Mouse (Mus musculus): ENCODE measurements around the gene Ubr2. TPM values are rescaled to one million over a fixed set of nuclear protein-coding genes. Genes with fewer than 3 reads are reported as not detected.

The Ubr2 gene
- total and polyA plus RNA-seq, 3 experiments, result 20.4 to 50.9 (median 39.6) TPM

GRCm38 (mm10) chr17:47009546-47009897 lies 834 bp downstream of the Ubr2 start:
- Histone ChIP-seq H3K4me1 (ENCODE audit: control insufficient read depth in 1 of 2, insufficient read depth in 2 of 2) (peaks cover 16 to 36% of the 10 kb centered on the region in 2 experiments; a peak in 3 of 4 replicates), H3K27ac (ENCODE audit: insufficient read depth, low read depth) (peak overlapping the region; percentile 91)

GRCm38 (mm10) chr17:47009016-47009415 lies 1.3 kb downstream of the Ubr2 start:
- no peak for DNase-seq (ENCODE audit: extremely low read depth)
- Histone ChIP-seq H3K4me2 (ENCODE audit: insufficient read depth, low read depth, poor library complexity, severe bottlenecking) (peak overlapping the region; percentile 97), H3K4me1 (ENCODE audit: control insufficient read depth in 1 of 2, insufficient read depth in 2 of 2) (peaks cover 16 to 41% of the 10 kb centered on the region in 2 experiments; a peak in 3 of 4 replicates), H3K36me3 (replicated peaks in 1 of 2; ENCODE audit: control insufficient read depth in 1 of 2, insufficient read depth in 1 of 2, low read length in 1 of 2) (peaks cover 24 to 30% of the 10 kb centered on the region in 2 experiments), H3K27ac (ENCODE audit: insufficient read depth, low read depth) (no peak overlapping the region), H3K9ac (ENCODE audit: insufficient read depth, low read depth) (peak overlapping the region; percentile 88), H3K4me3 (replicated peaks in 1 of 3; ENCODE audit: low read depth in 2 of 3, low read length in 2 of 3, poor library complexity in 1 of 3) (peak overlapping the region; percentile 93 to 97 (median 94)), H3K79me2 (replicated peaks; ENCODE audit: control insufficient read depth, extremely low read depth, insufficient read depth, poor library complexity, severe bottlenecking) (peaks cover 59% of the 10 kb centered on the region), H3K27me3 (replicated peaks) (peaks cover 3% of the 10 kb centered on the region), H3K9me3 (replicated peaks; ENCODE audit: low read length) (no peaks in the 10 kb centered on the region)
- in situ Hi-C loops (cut with MboI; ENCODE audit: low pct_ligation_motif_present, low pct_unique_long_range_greater_than_20kb, low sequenced_read_pairs), result no loop called here
- dilution Hi-C loops (cut with MboI; ENCODE audit: extremely low pct_ligation_motif_present, extremely low pct_unique_long_range_greater_than_20kb, low sequenced_read_pairs), result no loop called here
- TF ChIP-seq HCFC1 (IDR thresholded peaks at IDR 0.05; ENCODE audit: low read depth, low read length) (no peak), TCF12 (IDR thresholded peaks at IDR 0.05; ENCODE audit: low read depth, low read length) (no peak), CTCF (conservative IDR thresholded peaks at IDR 0.05 in 1 of 2, IDR thresholded peaks at IDR 0.05 in 1 of 2; ENCODE audit: low read depth in 2 of 2, low read length in 2 of 2) (no peak), JUN (IDR thresholded peaks at IDR 0.05; ENCODE audit: insufficient read depth, low read depth, low read length) (no peak), MAX (IDR thresholded peaks at IDR 0.05; ENCODE audit: low read length) (no peak), RCOR1 (conservative IDR thresholded peaks at IDR 0.05; ENCODE audit: low read depth, low read length) (no peak), GABPA (IDR thresholded peaks at IDR 0.05; ENCODE audit: insufficient replicate concordance, low read depth, low read length) (no peak), SIN3A (IDR thresholded peaks at IDR 0.05; ENCODE audit: low read length) (no peak), ZC3H11A (IDR thresholded peaks at IDR 0.05; ENCODE audit: low read depth, low read length) (no peak), CHD2 (IDR thresholded peaks at IDR 0.05; ENCODE audit: low read length) (no peak), SMC3 (IDR thresholded peaks at IDR 0.05; ENCODE audit: low read depth, low read length) (no peak), NRF1 (IDR thresholded peaks at IDR 0.05; ENCODE audit: low read depth, low read length) (no peak), TBP (conservative IDR thresholded peaks at IDR 0.05; ENCODE audit: low read depth, low read length) (no peak), RAD21 (IDR thresholded peaks at IDR 0.05; ENCODE audit: low read depth, low read length) (no peak)

More at GRCm38 (mm10) chr17:47009546-47009897, 834 bp downstream of the Ubr2 start:
- Histone ChIP-seq H3K9me3 (replicated peaks; ENCODE audit: low read length) (no peaks in the 10 kb centered on the region), H3K27me3 (replicated peaks) (peaks cover 3% of the 10 kb centered on the region), H3K4me2 (ENCODE audit: insufficient read depth, low read depth, poor library complexity, severe bottlenecking) (peak overlapping the region; percentile 97), H3K36me3 (replicated peaks in 1 of 2; ENCODE audit: control insufficient read depth in 1 of 2, insufficient read depth in 1 of 2, low read length in 1 of 2) (peaks cover 22 to 25% of the 10 kb centered on the region in 2 experiments), H3K9ac (ENCODE audit: insufficient read depth, low read depth) (peak overlapping the region; percentile 88), H3K4me3 (replicated peaks in 1 of 3; ENCODE audit: low read depth in 2 of 3, low read length in 2 of 3, poor library complexity in 1 of 3) (peak overlapping the region; percentile 93 to 97 (median 94)), H3K79me2 (replicated peaks; ENCODE audit: control insufficient read depth, extremely low read depth, insufficient read depth, poor library complexity, severe bottlenecking) (peaks cover 54% of the 10 kb centered on the region)
- in situ Hi-C loops (cut with MboI; ENCODE audit: low pct_ligation_motif_present, low pct_unique_long_range_greater_than_20kb, low sequenced_read_pairs) (no loop called here), dilution Hi-C loops (cut with MboI; ENCODE audit: extremely low pct_ligation_motif_present, extremely low pct_unique_long_range_greater_than_20kb, low sequenced_read_pairs) (no loop called here)
- peak; percentile 24 for DNase-seq (ENCODE audit: extremely low read depth)
- TF ChIP-seq ZMIZ1 (IDR thresholded peaks at IDR 0.05; ENCODE audit: low read depth, low read length) (no peak), UBTF (IDR thresholded peaks at IDR 0.05; ENCODE audit: low read depth, low read length) (no peak), CHD1 (IDR thresholded peaks at IDR 0.05; ENCODE audit: low read depth, low read length) (peak; percentile 71; the same call in 1 of the 2 replicates)

Data from CH12.LX (cell line).